Mouse (Mus musculus) E14TG2a.4 (cell line): ENCODE results near the gene Nrxn1.

Source experiments
- H3K27me3 ChIP-seq: 2 replicates; pipeline ENCODE4 v1.6.1; 2014; ENCODE audit warnings: low read length, control low read depth; ENCODE audit not compliant: insufficient read depth
- H3K36me3 ChIP-seq: 2 replicates; pipeline ENCODE4 v1.6.1; 2014; ENCODE audit warnings: low read length, control low read depth; ENCODE audit not compliant: insufficient read depth
- H3K4me1 ChIP-seq: replicated peaks from 2 replicates; pipeline ENCODE4 v1.6.1; 2014; ENCODE audit warnings: low read depth, low read length, control low read depth
- H3K4me3 ChIP-seq: replicated peaks from 2 replicates; pipeline ENCODE4 v1.5.1; 2014; ENCODE audit warnings: mild to moderate bottlenecking, low read length
- H3K9me3 ChIP-seq: 2 replicates; pipeline ENCODE4 v1.6.1; 2014; ENCODE audit warnings: low read length, control low read depth
- CTCF ChIP-seq: conservative IDR thresholded peaks from 2 replicates; pipeline ENCODE4 v1.5.1; 2014; ENCODE audit warnings: low read length
- NANOG ChIP-seq: IDR thresholded peaks from 2 replicates; pipeline ENCODE4 v1.6.1; 2014; ENCODE audit warnings: borderline replicate concordance, low read length, mixed read lengths
- POU5F1 ChIP-seq: IDR thresholded peaks from 2 replicates; pipeline ENCODE4 v1.6.1; 2014; ENCODE audit warnings: low read length, borderline replicate concordance

The Nrxn1 gene

GRCm38 (mm10) chr17:90382496-90383443 is 710.1 kb downstream of the Nrxn1 start:
- H3K9me3 ChIP-seq = no peaks in the 10 kb centered on the region
- TF ChIP-seq NANOG (no peak), CTCF (no peak), POU5F1 (no peak)
- no peaks in the 10 kb centered on the region for H3K36me3 ChIP-seq
- no peak overlapping the region for H3K4me3 ChIP-seq
- H3K4me1 ChIP-seq = peaks cover 2% of the 10 kb centered on the region; the same call in 1 of the 2 replicates
- no peaks in the 10 kb centered on the region for H3K27me3 ChIP-seq

GRCm38 (mm10) chr17:90376533-90376932 is 716.3 kb downstream of the Nrxn1 start:
- Histone ChIP-seq H3K4me1 (peaks cover 6% of the 10 kb centered on the region; the same call in 1 of the 2 replicates), H3K36me3 (no peaks in the 10 kb centered on the region), H3K4me3 (no peak overlapping the region), H3K27me3 (no peaks in the 10 kb centered on the region), H3K9me3 (no peaks in the 10 kb centered on the region)
- no peak for TF ChIP-seq NANOG
- no peak for TF ChIP-seq POU5F1

- TF ChIP-seq NANOG (no peak), POU5F1 (no peak), CTCF (no peak)
- Histone ChIP-seq H3K36me3 (no peaks in the 10 kb centered on the region), H3K4me3 (no peak overlapping the region), H3K27me3 (no peaks in the 10 kb centered on the region), H3K9me3 (no peaks in the 10 kb centered on the region), H3K4me1 (no peaks in the 10 kb centered on the region)
These were observed 730.7 kb downstream of the Nrxn1 start for GRCm38 (mm10) chr17:90362169-90362568.

- H3K27me3 ChIP-seq = no peaks in the 10 kb centered on the region
- TF ChIP-seq CTCF = no peak
- no peak for TF ChIP-seq NANOG
- TF ChIP-seq POU5F1 = no peak
- no peaks in the 10 kb centered on the region for H3K4me1 ChIP-seq
- no peaks in the 10 kb centered on the region for H3K9me3 ChIP-seq
- no peak overlapping the region for H3K4me3 ChIP-seq
- H3K36me3 ChIP-seq = no peaks in the 10 kb centered on the region
These were observed 743.3 kb downstream of the Nrxn1 start for GRCm38 (mm10) chr17:90349385-90350095.

GRCm38 (mm10) chr17:90346735-90347475 is 746.0 kb downstream of the Nrxn1 start:
- Histone ChIP-seq H3K27me3 (no peaks in the 10 kb centered on the region), H3K9me3 (no peaks in the 10 kb centered on the region), H3K4me1 (no peaks in the 10 kb centered on the region), H3K36me3 (no peaks in the 10 kb centered on the region), H3K4me3 (no peak overlapping the region)
- TF ChIP-seq NANOG (no peak), POU5F1 (no peak), CTCF (no peak)

GRCm38 (mm10) chr17:90333445-90333844 is 759.4 kb downstream of the Nrxn1 start:
- no peaks in the 10 kb centered on the region for H3K4me1 ChIP-seq
- H3K9me3 ChIP-seq = no peaks in the 10 kb centered on the region
- no peak overlapping the region for H3K4me3 ChIP-seq
- no peaks in the 10 kb centered on the region for H3K36me3 ChIP-seq
- no peaks in the 10 kb centered on the region for H3K27me3 ChIP-seq
- TF ChIP-seq NANOG (no peak), POU5F1 (no peak), CTCF (no peak)

- Histone ChIP-seq H3K27me3 (no peaks in the 10 kb centered on the region), H3K9me3 (no peaks in the 10 kb centered on the region), H3K4me3 (no peak overlapping the region), H3K4me1 (no peaks in the 10 kb centered on the region), H3K36me3 (no peaks in the 10 kb centered on the region)
- no peak for TF ChIP-seq POU5F1
- no peak for TF ChIP-seq NANOG
- TF ChIP-seq CTCF = no peak
These were observed 769.2 kb downstream of the Nrxn1 start for GRCm38 (mm10) chr17:90323674-90324073.

GRCm38 (mm10) chr17:90272225-90272624 is 820.6 kb downstream of the Nrxn1 start:
- no peaks in the 10 kb centered on the region for H3K9me3 ChIP-seq
- H3K4me3 ChIP-seq = no peak overlapping the region
- H3K4me1 ChIP-seq = peaks cover 18% of the 10 kb centered on the region
- H3K27me3 ChIP-seq = no peaks in the 10 kb centered on the region
- no peak for TF ChIP-seq POU5F1
- TF ChIP-seq CTCF = no peak
- no peak for TF ChIP-seq NANOG
- H3K36me3 ChIP-seq = no peaks in the 10 kb centered on the region
